Mouse (Mus musculus): ENCODE results near the gene Ndufb4. TPM values are rescaled to one million over a fixed set of nuclear protein-coding genes. Genes with fewer than 3 reads are reported as not detected.
"Not testable (repeated sequence)": the region's sequence is repeated elsewhere in the genome, so short reads cannot be mapped to it uniquely, and the experiment has no call there.

Gene Ndufb4
- 98.7 and 107 TPM in 2 replicates for total RNA-seq (2014; rRNA removed; ENCODE audit: low replicate concordance)
- polyA plus RNA-seq (2015; fragmentation: Nextera tagmentation; extraction: Ambion mirVana) = 242 and 274 TPM in 2 replicates

DNA sequence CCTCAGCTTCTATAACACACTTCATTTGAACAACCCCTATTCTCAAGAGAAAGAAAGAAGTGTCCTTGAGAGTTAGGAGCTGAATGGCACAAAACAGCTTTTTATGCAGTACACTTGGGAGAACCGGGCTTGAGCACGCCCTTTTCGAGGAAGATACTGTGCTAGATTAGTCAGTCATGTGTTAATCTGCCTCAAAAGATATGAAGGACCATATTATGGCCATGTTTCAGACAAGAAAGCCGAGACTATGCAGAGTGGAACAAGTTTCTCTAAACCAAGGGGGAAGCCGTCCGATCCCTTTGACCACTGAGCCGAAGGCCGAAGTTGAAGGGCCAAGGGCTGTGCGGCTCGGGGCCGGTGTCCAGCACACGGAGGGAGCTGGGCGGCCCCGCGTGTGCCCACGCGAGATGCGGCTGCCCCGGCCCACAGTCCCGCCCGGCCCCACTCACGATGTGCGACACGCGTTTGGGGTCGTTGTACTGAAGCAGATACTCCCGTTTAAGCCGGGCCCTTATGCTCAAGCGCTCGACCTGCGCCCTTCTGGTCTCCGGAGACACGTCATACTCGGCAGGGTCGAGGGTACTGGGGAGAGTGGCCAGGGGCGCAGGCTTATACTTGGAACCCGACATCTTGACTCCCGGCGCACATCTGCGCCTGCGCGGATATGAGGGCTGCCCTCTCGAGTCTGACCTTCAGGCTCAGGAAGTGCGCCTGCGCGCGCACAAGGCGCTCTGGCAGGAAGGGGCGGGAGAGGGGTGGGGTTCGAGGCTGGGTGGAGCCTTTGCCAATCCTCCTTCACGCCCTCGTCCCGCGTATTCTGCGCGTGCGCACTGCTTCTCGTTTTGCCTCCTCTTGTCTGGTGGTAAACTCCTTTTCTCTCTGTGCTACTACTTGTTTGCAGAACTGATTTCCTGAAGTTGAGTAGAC lies at the start of gene Ndufb4:
TSS of gene Ndufb4 (minus strand) at position 723 of the 927 bp plus-strand sequence.
- Histone ChIP-seq H3K9ac (replicated peaks; ENCODE audit: low read depth, low read length) (peak within 1 kb of the TSS; percentile 87), H3K27me3 (ENCODE audit: control insufficient read depth, insufficient read depth, low read length) (no peaks in the 10 kb centered on the region), H3K27ac (ENCODE audit: low read depth) (peak within 1 kb of the TSS; percentile 89), H3K4me3 (ENCODE audit: low read depth, low read length) (peak within 1 kb of the TSS; percentile 76), H3K4me2 (ENCODE audit: low read depth, low read length) (peak within 1 kb of the TSS; percentile 86), H3K9me3 (replicated peaks; ENCODE audit: control insufficient read depth, low read length) (no peaks in the 10 kb centered on the region), H3K4me1 (ENCODE audit: control insufficient read depth, insufficient read depth) (peaks cover 17% of the 10 kb centered on the region), H3K36me3 (replicated peaks; ENCODE audit: control insufficient read depth, insufficient read depth, low read length) (no peaks in the 10 kb centered on the region)
- peak; percentile 99 for DNase-seq (ENCODE audit: low spot score)
- peak; percentile 96 for ATAC-seq (ENCODE audit: insufficient read depth, low read depth)
- WGBS = under 1% methylated on average over 48 of the region's 58 CpGs
- no peak for TF ChIP-seq CTCF (IDR thresholded peaks at IDR 0.05; ENCODE audit: low read depth)
- TF ChIP-seq EP300 (IDR thresholded peaks at IDR 0.05; ENCODE audit: low read depth) = no peak

DNA sequence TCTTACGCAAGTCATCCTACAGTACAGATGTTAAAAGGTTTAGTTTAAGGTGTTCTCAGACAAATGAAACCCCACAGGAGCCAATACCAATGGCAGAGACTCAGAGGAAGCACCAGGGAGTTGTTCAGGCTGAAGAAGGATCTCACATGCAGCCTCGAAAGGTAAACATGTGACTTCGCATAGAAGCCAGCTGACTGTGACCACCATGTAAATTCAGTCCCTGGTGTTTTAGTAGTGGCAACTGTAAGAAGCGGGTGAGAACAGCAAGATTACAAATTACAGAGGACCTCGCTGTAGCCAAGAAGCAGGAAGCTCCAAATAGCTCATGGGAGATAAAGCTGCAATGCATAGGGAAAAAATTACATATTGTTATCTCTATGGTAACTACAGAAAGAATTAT lies 49.6 kb upstream of the Ndufb4 start:
- Histone ChIP-seq H3K27ac (ENCODE audit: low read depth) (no peak overlapping the region), H3K4me1 (ENCODE audit: control insufficient read depth, insufficient read depth) (peaks cover 10% of the 10 kb centered on the region), H3K27me3 (ENCODE audit: control insufficient read depth, insufficient read depth, low read length) (no peaks in the 10 kb centered on the region), H3K9ac (replicated peaks; ENCODE audit: low read depth, low read length) (no peak overlapping the region), H3K4me2 (ENCODE audit: low read depth, low read length) (no peak overlapping the region), H3K9me3 (replicated peaks; ENCODE audit: control insufficient read depth, low read length) (peaks cover 2% of the 10 kb centered on the region), H3K36me3 (replicated peaks; ENCODE audit: control insufficient read depth, insufficient read depth, low read length) (no peaks in the 10 kb centered on the region), H3K4me3 (ENCODE audit: low read depth, low read length) (no peak overlapping the region)
- WGBS = 50% methylated on average over 5 of the region's 5 CpGs
- DNase-seq (ENCODE audit: low spot score) (no peak), ATAC-seq (ENCODE audit: insufficient read depth, low read depth) (no peak)
- no peak for TF ChIP-seq EP300 (IDR thresholded peaks at IDR 0.05; ENCODE audit: low read depth)
- no peak for TF ChIP-seq CTCF (IDR thresholded peaks at IDR 0.05; ENCODE audit: low read depth)

DNA sequence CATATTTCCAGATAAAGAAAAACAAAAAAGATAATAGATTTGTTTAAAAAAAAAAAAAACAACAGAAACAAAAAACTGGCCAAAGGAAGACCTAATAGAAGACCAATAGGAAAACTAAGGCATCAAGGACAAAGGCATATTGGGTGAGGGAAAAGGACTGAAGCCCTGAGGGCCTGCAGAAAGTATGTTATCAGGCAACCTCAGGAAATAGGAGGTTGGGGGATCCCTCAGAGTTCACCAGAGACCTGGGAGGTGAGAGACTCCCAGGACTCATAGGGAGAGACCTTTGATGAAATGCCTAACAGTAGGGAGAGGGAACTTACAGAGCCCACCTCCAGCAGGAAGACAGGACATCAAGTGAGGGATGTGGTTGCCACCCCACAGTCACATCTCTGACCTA lies 45.8 kb upstream of the Ndufb4 start:
- H3K27me3 ChIP-seq (ENCODE audit: control insufficient read depth, insufficient read depth, low read length); H3K9me3 ChIP-seq (replicated peaks; ENCODE audit: control insufficient read depth, low read length); H3K27ac ChIP-seq (ENCODE audit: low read depth); H3K36me3 ChIP-seq (replicated peaks; ENCODE audit: control insufficient read depth, insufficient read depth, low read length); DNase-seq (ENCODE audit: low spot score); H3K9ac ChIP-seq (replicated peaks; ENCODE audit: low read depth, low read length); H3K4me3 ChIP-seq (ENCODE audit: low read depth, low read length); ATAC-seq (ENCODE audit: insufficient read depth, low read depth); H3K4me2 ChIP-seq (ENCODE audit: low read depth, low read length); H3K4me1 ChIP-seq (ENCODE audit: control insufficient read depth, insufficient read depth): not testable (repeated sequence)

GRCm38 (mm10) chr16:37698767-37699166 lies 44.5 kb upstream of the Ndufb4 start:
- no peak for ATAC-seq (ENCODE audit: insufficient read depth, low read depth)
- no peak overlapping the region for H3K9ac ChIP-seq (replicated peaks; ENCODE audit: low read depth, low read length)
- WGBS = 93% methylated on average over 6 of the region's 6 CpGs

DNA sequence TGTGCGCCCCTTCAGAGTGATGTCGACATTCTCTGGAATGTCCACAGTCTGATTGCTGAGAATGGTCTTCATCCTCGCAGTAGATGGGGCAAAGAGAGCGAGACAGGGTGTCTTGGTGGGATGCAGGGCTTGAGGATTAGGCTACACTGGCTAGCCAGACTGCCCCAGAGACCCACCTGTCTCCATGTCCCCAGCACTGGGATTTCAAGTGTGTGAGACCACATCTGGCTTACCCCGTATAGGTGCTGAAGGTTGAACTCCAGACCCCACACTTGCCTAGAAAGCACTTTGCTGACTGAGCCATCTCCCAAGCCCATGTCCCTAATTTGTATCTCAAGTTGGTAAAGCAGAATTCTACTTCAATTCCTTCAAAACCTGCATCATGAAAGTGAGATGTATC lies 43.0 kb upstream of the Ndufb4 start:
- Histone ChIP-seq H3K9ac (replicated peaks; ENCODE audit: low read depth, low read length) (no peak overlapping the region), H3K4me1 (ENCODE audit: control insufficient read depth, insufficient read depth) (no peaks in the 10 kb centered on the region), H3K9me3 (replicated peaks; ENCODE audit: control insufficient read depth, low read length) (peaks cover 4% of the 10 kb centered on the region), H3K4me2 (ENCODE audit: low read depth, low read length) (no peak overlapping the region), H3K36me3 (replicated peaks; ENCODE audit: control insufficient read depth, insufficient read depth, low read length) (no peaks in the 10 kb centered on the region), H3K27ac (ENCODE audit: low read depth) (no peak overlapping the region), H3K27me3 (ENCODE audit: control insufficient read depth, insufficient read depth, low read length) (no peaks in the 10 kb centered on the region), H3K4me3 (ENCODE audit: low read depth, low read length) (no peak overlapping the region)
- ATAC-seq (ENCODE audit: insufficient read depth, low read depth) = no peak
- 81% methylated on average over 5 of the region's 5 CpGs for WGBS
- TF ChIP-seq CTCF (IDR thresholded peaks at IDR 0.05; ENCODE audit: low read depth) (no peak), EP300 (IDR thresholded peaks at IDR 0.05; ENCODE audit: low read depth) (no peak)
- DNase-seq (ENCODE audit: low spot score) = no peak

More at GRCm38 (mm10) chr16:37698767-37699166, 44.5 kb upstream of the Ndufb4 start:
- no peak for DNase-seq (ENCODE audit: low spot score)
- H3K4me2 ChIP-seq (ENCODE audit: low read depth, low read length) = no peak overlapping the region
- H3K27me3 ChIP-seq (ENCODE audit: control insufficient read depth, insufficient read depth, low read length) = no peaks in the 10 kb centered on the region
- peaks cover 4% of the 10 kb centered on the region; the same call in 1 of the 2 replicates for H3K4me1 ChIP-seq (ENCODE audit: control insufficient read depth, insufficient read depth)
- no peak overlapping the region for H3K4me3 ChIP-seq (ENCODE audit: low read depth, low read length)
- H3K27ac ChIP-seq (ENCODE audit: low read depth) = no peak overlapping the region
- TF ChIP-seq CTCF (IDR thresholded peaks at IDR 0.05; ENCODE audit: low read depth) = no peak
- TF ChIP-seq EP300 (IDR thresholded peaks at IDR 0.05; ENCODE audit: low read depth) = no peak
- peaks cover 4% of the 10 kb centered on the region for H3K9me3 ChIP-seq (replicated peaks; ENCODE audit: control insufficient read depth, low read length)
- no peaks in the 10 kb centered on the region for H3K36me3 ChIP-seq (replicated peaks; ENCODE audit: control insufficient read depth, insufficient read depth, low read length)

Data from heart, postnatal 0 days (tissue).